Comparison of ENCODE assay signal across 8 mouse cellular contexts in genomic region chr5:90364526-90364925, GRCm38 (mm10). TPM values are rescaled to one million over a fixed set of nuclear protein-coding genes. Genes with fewer than 3 reads are reported as not detected.
A peak's percentile ranks its signal among the peaks of the same experiment; 100 is the strongest.
DNase-seq lines count a peak whose midpoint lies in the region; ATAC-seq and TF ChIP-seq lines count a peak whose summit lies in the region.

No protein-coding gene starts in this region.

- H3K27ac ChIP-seq in brown adipose tissue, adult 24 weeks (replicated peaks; ENCODE audit: low read depth, low read length), result no peak overlapping the region
- H3K27ac ChIP-seq in forebrain, embryonic 11.5 days (ENCODE audit: low read depth, low read length), result no peak overlapping the region
- peak overlapping the region; percentile 100 for H3K27ac ChIP-seq in heart, postnatal 0 days (ENCODE audit: low read depth)
- H3K27ac ChIP-seq in liver, embryonic 13.5 days, result peak overlapping the region; percentile 97
- no peak overlapping the region for H3K27ac ChIP-seq in neural tube, embryonic 11.5 days (ENCODE audit: low read depth, low read length)

- peaks cover 43% of the 10 kb centered on the region for H3K4me1 ChIP-seq in E14TG2a.4 (replicated peaks; ENCODE audit: low read depth, low read length)
- no peaks in the 10 kb centered on the region; the same call in 1 of the 2 replicates for H3K4me1 ChIP-seq in brown adipose tissue, adult 24 weeks (ENCODE audit: control insufficient read depth, insufficient read depth, insufficient read length, low read length)
- H3K4me1 ChIP-seq in forebrain, embryonic 11.5 days (replicated peaks; ENCODE audit: control insufficient read depth, insufficient read depth, low read length), result peaks cover 2% of the 10 kb centered on the region; the same call in 1 of the 2 replicates
- H3K4me1 ChIP-seq in heart, postnatal 0 days (ENCODE audit: control insufficient read depth, insufficient read depth), result peaks cover 22% of the 10 kb centered on the region
- H3K4me1 ChIP-seq in liver, embryonic 13.5 days (replicated peaks), result peaks cover 37% of the 10 kb centered on the region
- H3K4me1 ChIP-seq in neural tube, embryonic 11.5 days (ENCODE audit: control insufficient read depth, insufficient read depth, low read length), result peaks cover 14% of the 10 kb centered on the region

- peaks cover 41% of the 10 kb centered on the region for H3K36me3 ChIP-seq in E14TG2a.4 (ENCODE audit: insufficient read depth, low read length)
- no peaks in the 10 kb centered on the region; the same call in 1 of the 2 replicates for H3K36me3 ChIP-seq in forebrain, embryonic 11.5 days (ENCODE audit: control insufficient read depth, insufficient read depth, low read length)
- H3K36me3 ChIP-seq in heart, postnatal 0 days (replicated peaks; ENCODE audit: control insufficient read depth, insufficient read depth, low read length), result 0 out of 2 replicates have a peak, but pooled peaks cover 7% of the 10 kb centered on the region
- peaks cover 11% of the 10 kb centered on the region for H3K36me3 ChIP-seq in liver, embryonic 13.5 days
- H3K36me3 ChIP-seq in neural tube, embryonic 11.5 days (ENCODE audit: control insufficient read depth, insufficient read depth, low read length), result no peaks in the 10 kb centered on the region

- peak overlapping the region; percentile 95 for H3K9ac ChIP-seq in forebrain, embryonic 11.5 days (ENCODE audit: low read length)
- peak overlapping the region; percentile 99 for H3K9ac ChIP-seq in heart, postnatal 0 days (replicated peaks; ENCODE audit: low read depth, low read length)
- peak overlapping the region; percentile 95 for H3K9ac ChIP-seq in liver, embryonic 13.5 days
- peak overlapping the region; percentile 96; the same call in 1 of the 2 replicates for H3K9ac ChIP-seq in neural tube, embryonic 11.5 days (ENCODE audit: low read length)

- WGBS in forebrain, embryonic 11.5 days, result 4% methylated on average over 6 of the region's 6 CpGs
- WGBS in heart, postnatal 0 days, result 1% methylated on average over 6 of the region's 6 CpGs
- 1% methylated on average over 6 of the region's 6 CpGs for WGBS in liver, embryonic 13.5 days (ENCODE audit: insufficient replicate concordance)
- WGBS in neural tube, embryonic 11.5 days, result 9% methylated on average over 6 of the region's 6 CpGs

- TF ChIP-seq CTCF in E14TG2a.4 (conservative IDR thresholded peaks at IDR 0.05; ENCODE audit: low read length), result peak; percentile 33; the same call in 1 of the 2 replicates
- TF ChIP-seq CTCF in heart, postnatal 0 days (IDR thresholded peaks at IDR 0.05; ENCODE audit: low read depth), result peak; percentile 63

- H3K4me2 ChIP-seq in forebrain, embryonic 11.5 days (ENCODE audit: low read depth, low read length, severe bottlenecking), result peak overlapping the region; percentile 61
- H3K4me2 ChIP-seq in heart, postnatal 0 days (ENCODE audit: low read depth, low read length), result peak overlapping the region; percentile 89
- peak overlapping the region; percentile 88 for H3K4me2 ChIP-seq in liver, embryonic 13.5 days
- H3K4me2 ChIP-seq in neural tube, embryonic 11.5 days (ENCODE audit: low read depth), result peak overlapping the region; percentile 52

- no peaks in the 10 kb centered on the region for H3K27me3 ChIP-seq in E14TG2a.4 (ENCODE audit: insufficient read depth, low read length)
- H3K27me3 ChIP-seq in forebrain, embryonic 11.5 days (ENCODE audit: control insufficient read depth, insufficient read depth, low read length), result no peaks in the 10 kb centered on the region
- H3K27me3 ChIP-seq in heart, postnatal 0 days (ENCODE audit: control insufficient read depth, insufficient read depth, low read length), result no peaks in the 10 kb centered on the region
- no peaks in the 10 kb centered on the region for H3K27me3 ChIP-seq in liver, embryonic 13.5 days
- H3K27me3 ChIP-seq in neural tube, embryonic 11.5 days (ENCODE audit: control insufficient read depth, insufficient read depth, low read length), result no peaks in the 10 kb centered on the region

- no peaks in the 10 kb centered on the region for H3K9me3 ChIP-seq in E14TG2a.4 (ENCODE audit: low read length)
- H3K9me3 ChIP-seq in forebrain, embryonic 11.5 days (ENCODE audit: control insufficient read depth, low read length), result no peaks in the 10 kb centered on the region
- H3K9me3 ChIP-seq in heart, postnatal 0 days (replicated peaks; ENCODE audit: control insufficient read depth, low read length), result no peaks in the 10 kb centered on the region
- no peaks in the 10 kb centered on the region for H3K9me3 ChIP-seq in liver, embryonic 13.5 days (replicated peaks)
- no peaks in the 10 kb centered on the region for H3K9me3 ChIP-seq in neural tube, embryonic 11.5 days (ENCODE audit: control insufficient read depth, low read length)

- peak overlapping the region; percentile 94 for H3K4me3 ChIP-seq in E14TG2a.4 (replicated peaks; ENCODE audit: low read length)
- H3K4me3 ChIP-seq in brown adipose tissue, adult 24 weeks (ENCODE audit: insufficient read depth, low read depth, low read length), result peak overlapping the region; percentile 99
- peak overlapping the region; percentile 85 for H3K4me3 ChIP-seq in forebrain, embryonic 11.5 days (ENCODE audit: low read depth, low read length)
- H3K4me3 ChIP-seq in heart, postnatal 0 days (ENCODE audit: low read depth, low read length), result peak overlapping the region; percentile 97
- peak overlapping the region; percentile 95 for H3K4me3 ChIP-seq in liver, embryonic 13.5 days (replicated peaks)
- peak overlapping the region; percentile 91 for H3K4me3 ChIP-seq in neural tube, embryonic 11.5 days (ENCODE audit: low read depth, low read length)

- no peak for ATAC-seq in forebrain, embryonic 11.5 days (replicated peaks; ENCODE audit: low FRiP score)
- no peak for ATAC-seq in heart, postnatal 0 days (ENCODE audit: insufficient read depth, low read depth)
- no peak for ATAC-seq in liver, embryonic 13.5 days (ENCODE audit: low read depth)
- ATAC-seq in neural tube, embryonic 11.5 days (ENCODE audit: insufficient read depth, low FRiP score, low TSS enrichment), result no peak

- TF ChIP-seq EP300 in heart, postnatal 0 days (IDR thresholded peaks at IDR 0.05; ENCODE audit: low read depth), result no peak

- DNase-seq in forebrain, embryonic 11.5 days (ENCODE audit: low spot score), result peak; percentile 59
- DNase-seq in heart, postnatal 0 days (ENCODE audit: low spot score), result peak; percentile 78
- DNase-seq in kidney, postnatal 36 days, result peak; percentile 87 to 88
- DNase-seq in liver, embryonic 13.5 days, result peak; percentile 58
- peak; percentile 65 for DNase-seq in neural tube, embryonic 11.5 days (ENCODE audit: low spot score)
- DNase-seq in testis, postnatal 10 days (ENCODE audit: low spot score), result peak; percentile 76

RNA-seq across cellular contexts. Expression of gene Ankrd17, which starts 1.9 kb away (rescaled TPM):
- 28.7 and 31.2 TPM in 2 replicates for polyA plus RNA-seq in brown adipose tissue, adult 24 weeks (2012; ENCODE audit: insufficient read depth, insufficient read length, missing spikeins)
- 31.1 and 32.9 TPM in 2 replicates for polyA plus RNA-seq in forebrain, embryonic 11.5 days (2014; fragmentation: Nextera tagmentation; extraction: Ambion mirVana)
- 45.0 and 49.0 TPM in 2 replicates for total RNA-seq in heart, postnatal 0 days (2014; rRNA removed; ENCODE audit: low replicate concordance)
- polyA plus RNA-seq in heart, postnatal 0 days (2015; fragmentation: Nextera tagmentation; extraction: Ambion mirVana), result 12.5 and 13.0 TPM in 2 replicates
- 9.3 and 10.0 TPM in 2 replicates for polyA plus RNA-seq in liver, embryonic 13.5 days (2015; fragmentation: Nextera tagmentation; extraction: Ambion mirVana)
- polyA plus RNA-seq in neural tube, embryonic 11.5 days (2014; fragmentation: Nextera tagmentation; extraction: Ambion mirVana), result 28.7 and 29.8 TPM in 2 replicates

RNA-seq across cellular contexts. Expression of gene Gm9958, which starts 2.5 kb away (rescaled TPM):
- polyA plus RNA-seq in brown adipose tissue, adult 24 weeks (2012; ENCODE audit: insufficient read depth, insufficient read length, missing spikeins), result 0.88 and 1.6 TPM in 2 replicates
- 8.2 and 8.8 TPM in 2 replicates for polyA plus RNA-seq in forebrain, embryonic 11.5 days (2014; fragmentation: Nextera tagmentation; extraction: Ambion mirVana)
- total RNA-seq in heart, postnatal 0 days (2014; rRNA removed; ENCODE audit: low replicate concordance), result 0.34 TPM in 1 of 2 replicates, not detected in the other
- 3.2 and 3.4 TPM in 2 replicates for polyA plus RNA-seq in heart, postnatal 0 days (2015; fragmentation: Nextera tagmentation; extraction: Ambion mirVana)
- polyA plus RNA-seq in liver, embryonic 13.5 days (2015; fragmentation: Nextera tagmentation; extraction: Ambion mirVana), result 2.0 and 2.8 TPM in 2 replicates
- polyA plus RNA-seq in neural tube, embryonic 11.5 days (2014; fragmentation: Nextera tagmentation; extraction: Ambion mirVana), result 5.5 and 6.4 TPM in 2 replicates

Comparison
In these comparisons a context has a peak if more than half of its experiments do, and no peak if none do; other contexts are left out.
1. H3K27ac ChIP-seq: peak in heart, postnatal 0 days (single experiment) and liver, embryonic 13.5 days (single experiment); none in brown adipose tissue, adult 24 weeks (single experiment), forebrain, embryonic 11.5 days (single experiment) and neural tube, embryonic 11.5 days (single experiment).
2. Peak in every context shown above with its lines, with median percentiles within 50 percentile points of each other: H3K4me3 ChIP-seq, DNase-seq, H3K4me2 ChIP-seq and H3K9ac ChIP-seq.